Comparison of ENCODE assay signal across 9 mouse cellular contexts in the genomic region with DNA sequence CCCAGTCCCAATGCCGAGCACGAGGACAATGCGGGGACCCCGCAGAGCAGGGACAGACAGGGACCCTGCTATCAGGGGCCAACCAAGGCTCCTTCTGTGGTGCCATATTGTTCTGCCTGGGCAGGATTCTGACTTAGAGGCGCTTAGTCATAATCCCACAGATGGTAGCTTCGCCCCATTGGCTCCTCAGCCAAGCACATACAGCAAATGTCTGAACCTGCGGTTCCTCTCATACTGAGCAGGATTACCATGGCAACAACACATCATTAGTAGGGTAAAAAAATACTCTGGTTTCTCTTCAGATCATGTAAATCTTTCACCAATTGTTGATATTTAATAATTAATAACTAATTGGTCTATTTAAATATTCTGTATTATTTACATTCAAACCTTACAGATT.
DNase-seq lines count a peak whose midpoint lies in the region; ATAC-seq and TF ChIP-seq lines count a peak whose summit lies in the region.
"Had no signal": no experiment of that assay in that cellular context is flagged by ENCODE, and none has a peak within 500 bp of the region (broad histone marks: within the 10 kb centered on the region; RNA-seq: fewer than 3 reads in every experiment).

No protein-coding gene starts in this region.

- H3K9me3 ChIP-seq in hindbrain, postnatal 0 days (ENCODE audit: low read length): no peaks in the 10 kb centered on the region

- H3K9ac ChIP-seq in hindbrain, postnatal 0 days (replicated peaks; ENCODE audit: low read length): no peak overlapping the region

- H3K27ac ChIP-seq in hindbrain, postnatal 0 days: no peak overlapping the region

- ATAC-seq in hindbrain, postnatal 0 days: peak; percentile 100

- 70% methylated on average over 7 of the region's 7 CpGs for WGBS in hindbrain, postnatal 0 days

- no peak overlapping the region for H3K4me2 ChIP-seq in hindbrain, postnatal 0 days (ENCODE audit: low read depth, low read length)

- no peak for TF ChIP-seq CTCF in hindbrain, postnatal 0 days (IDR thresholded peaks at IDR 0.05; ENCODE audit: low read depth)

- no peaks in the 10 kb centered on the region for H3K36me3 ChIP-seq in hindbrain, postnatal 0 days (ENCODE audit: insufficient read depth, low read length)

- no peaks in the 10 kb centered on the region for H3K27me3 ChIP-seq in hindbrain, postnatal 0 days (ENCODE audit: insufficient read depth, low read length)

- no peaks in the 10 kb centered on the region for H3K4me1 ChIP-seq in hindbrain, postnatal 0 days (ENCODE audit: insufficient read depth, low read length)

- peak; percentile 98 for DNase-seq in WW6 (ENCODE audit: low read depth, low spot score)
- DNase-seq in embryo, embryonic 10 days (ENCODE audit: low spot score): peak; percentile 91
- DNase-seq in gastrocnemius, postnatal 10 days: peak; percentile 94
- DNase-seq in hindbrain, postnatal 0 days (ENCODE audit: low spot score): peak; percentile 81
- DNase-seq in left cerebral cortex, adult 11 months (ENCODE audit: low spot score): peak; percentile 92
- DNase-seq in lung, postnatal 25 days (ENCODE audit: low spot score): peak; percentile 94
- DNase-seq in retina, postnatal 7 days (ENCODE audit: low read depth, low spot score): peak; percentile 66
- peak; percentile 100 for DNase-seq in urinary bladder, adult 2 months (ENCODE audit: low spot score)

- no peak overlapping the region for H3K4me3 ChIP-seq in hindbrain, postnatal 0 days (ENCODE audit: low read length)
- H3K4me3 ChIP-seq: myocyte had no signal
